Mouse (Mus musculus) splenic B cell, adult 2 months (primary cell): ENCODE data around the gene Nrg3.
"Not testable (repeated sequence)": the region's sequence is repeated elsewhere in the genome, so short reads cannot be mapped to it uniquely, and the experiment has no call there.

ENCODE experiments used
- DNase-seq: peaks from one replicate; pipeline ENCODE4 v3.0.0-alpha.2; 2011; ENCODE audit warnings: low read depth, low spot score
- H3K27me3 ChIP-seq: 2 replicates; pipeline ENCODE4 v1.6.1; 2012; ENCODE audit warnings: mild to moderate bottlenecking, low read length, moderate library complexity, mixed read lengths; ENCODE audit not compliant: control insufficient read depth, poor library complexity, insufficient read depth, severe bottlenecking
- H3K36me3 ChIP-seq: 2 replicates; pipeline ENCODE4 v1.6.1; 2012; ENCODE audit warnings: mild to moderate bottlenecking, low read length, moderate library complexity, mixed read lengths; ENCODE audit not compliant: control insufficient read depth, poor library complexity, insufficient read depth, severe bottlenecking

Nrg3 gene

DNA sequence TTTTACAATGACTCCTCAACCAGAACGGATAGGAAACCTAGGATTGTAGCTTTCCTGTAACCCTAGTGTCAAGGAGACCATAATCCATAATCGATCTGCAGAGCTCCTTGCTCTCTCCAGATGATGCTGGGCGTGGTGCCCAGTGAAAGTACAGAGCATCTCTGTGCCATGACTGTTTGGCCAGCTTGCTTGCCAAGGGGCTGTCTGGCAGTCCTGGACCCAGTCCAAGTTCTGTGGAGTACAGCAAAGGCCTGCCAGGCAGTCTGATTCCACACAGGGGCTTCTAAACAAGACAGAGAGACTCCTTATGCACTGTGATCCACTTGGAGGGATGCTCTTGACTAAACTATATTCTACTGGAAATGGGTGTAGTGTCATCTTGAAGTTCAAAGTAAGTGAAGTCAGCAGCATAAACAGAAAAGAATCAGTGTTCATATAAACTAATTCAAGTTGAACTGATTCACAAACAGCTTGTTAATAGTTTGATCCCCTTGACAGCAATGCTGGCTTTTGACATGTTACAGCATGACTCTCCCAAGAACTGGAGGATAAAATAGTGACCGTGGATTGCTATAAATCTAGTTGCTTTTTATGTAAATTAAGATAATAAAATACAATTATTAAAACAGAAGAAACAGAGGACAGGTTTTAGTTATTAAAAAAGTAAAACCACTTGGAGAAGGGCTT is 155.3 kb downstream of the Nrg3 start:
- Histone ChIP-seq H3K36me3 (no peaks in the 10 kb centered on the region), H3K27me3 (no peaks in the 10 kb centered on the region)
- DNase-seq: no peak

GRCm38 (mm10) chr14:39314111-39314510 is 158.8 kb downstream of the Nrg3 start:
- H3K27me3 ChIP-seq: no peaks in the 10 kb centered on the region
- no peaks in the 10 kb centered on the region for H3K36me3 ChIP-seq
- DNase-seq: no peak

GRCm38 (mm10) chr14:39265121-39265520 is 207.8 kb downstream of the Nrg3 start:
- Histone ChIP-seq H3K36me3 (no peaks in the 10 kb centered on the region), H3K27me3 (no peaks in the 10 kb centered on the region)
- no peak for DNase-seq

- Histone ChIP-seq H3K27me3 (no peaks in the 10 kb centered on the region), H3K36me3 (no peaks in the 10 kb centered on the region)
- no peak for DNase-seq
Observed at GRCm38 (mm10) chr14:39264422-39264821, 208.5 kb downstream of the Nrg3 start.

- H3K27me3 ChIP-seq: no peaks in the 10 kb centered on the region
- H3K36me3 ChIP-seq: no peaks in the 10 kb centered on the region
- DNase-seq: no peak
Observed at GRCm38 (mm10) chr14:39261016-39261415, 211.9 kb downstream of the Nrg3 start.

- Histone ChIP-seq H3K36me3 (no peaks in the 10 kb centered on the region), H3K27me3 (no peaks in the 10 kb centered on the region)
- DNase-seq: no peak
Observed at GRCm38 (mm10) chr14:39255391-39255790, 217.5 kb downstream of the Nrg3 start.

- Histone ChIP-seq H3K36me3 (no peaks in the 10 kb centered on the region), H3K27me3 (no peaks in the 10 kb centered on the region)
- no peak for DNase-seq
Observed at GRCm38 (mm10) chr14:39240267-39240666, 232.6 kb downstream of the Nrg3 start.

DNA sequence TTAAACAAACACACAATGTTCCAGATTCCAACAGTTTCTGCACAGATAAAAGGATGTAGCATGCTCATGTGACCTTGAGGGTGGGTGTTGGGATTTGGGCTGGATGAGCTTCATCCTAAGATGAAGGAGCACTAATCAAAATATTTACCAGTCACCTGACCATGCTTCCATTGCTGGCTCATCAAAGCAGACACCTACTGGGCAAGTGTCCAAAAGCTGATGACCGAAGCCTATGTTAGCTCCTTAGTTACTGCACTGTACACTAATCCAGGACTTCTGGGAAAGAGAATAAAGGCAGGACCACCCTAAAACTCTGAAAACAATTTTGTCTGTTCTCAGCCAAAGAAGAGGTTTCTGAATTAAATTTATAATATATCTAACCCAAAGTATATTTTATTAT is 261.4 kb downstream of the Nrg3 start:
- DNase-seq: no peak
- Histone ChIP-seq H3K36me3 (no peaks in the 10 kb centered on the region), H3K27me3 (no peaks in the 10 kb centered on the region)

GRCm38 (mm10) chr14:39191946-39192345 is 280.9 kb downstream of the Nrg3 start:
- no peaks in the 10 kb centered on the region for H3K36me3 ChIP-seq
- no peak for DNase-seq
- H3K27me3 ChIP-seq: no peaks in the 10 kb centered on the region

DNA sequence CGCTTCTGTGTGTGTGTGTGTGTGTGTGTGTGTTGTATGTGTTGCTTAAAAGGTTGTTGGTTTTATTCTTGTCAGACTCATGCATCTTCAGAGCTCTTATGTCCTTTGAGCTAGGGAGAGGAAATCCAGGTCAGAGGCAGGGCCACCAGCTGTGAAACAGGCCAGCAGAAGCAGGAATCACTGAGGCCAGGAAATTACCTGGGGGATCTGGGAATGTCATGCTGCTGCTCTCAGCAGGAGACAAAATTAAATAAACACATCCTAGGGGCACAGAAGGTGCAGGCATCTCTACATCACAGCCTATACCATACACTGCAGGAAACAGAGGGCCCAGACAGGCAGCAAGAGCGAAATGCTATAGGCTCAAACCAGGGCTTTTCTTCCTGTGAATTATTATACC is 299.2 kb downstream of the Nrg3 start:
- Histone ChIP-seq H3K27me3 (no peaks in the 10 kb centered on the region), H3K36me3 (no peaks in the 10 kb centered on the region)
- no peak for DNase-seq

- H3K36me3 ChIP-seq: no peaks in the 10 kb centered on the region
- DNase-seq: no peak
Observed at GRCm38 (mm10) chr14:39160140-39160539, 312.7 kb downstream of the Nrg3 start.

DNA sequence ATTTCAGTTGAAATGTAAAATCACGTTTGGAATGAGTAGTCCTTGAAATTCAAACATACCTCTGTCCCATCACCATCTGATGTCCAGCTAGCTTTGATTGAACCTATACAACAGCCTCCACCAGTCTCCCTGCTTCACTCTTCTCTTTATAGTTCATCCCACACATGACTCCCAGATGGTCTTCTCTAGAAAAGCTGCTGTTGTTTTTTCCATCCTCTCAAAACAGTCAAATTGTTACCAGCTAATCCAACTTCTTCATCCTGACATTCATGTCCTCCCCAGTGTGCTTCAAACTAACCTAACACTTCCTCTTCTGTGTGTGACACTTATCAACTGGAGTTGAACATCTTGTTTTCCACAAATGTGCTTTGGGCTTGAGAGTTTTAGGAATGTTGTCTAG is 317.4 kb downstream of the Nrg3 start:
- no peaks in the 10 kb centered on the region for H3K36me3 ChIP-seq
- no peaks in the 10 kb centered on the region for H3K27me3 ChIP-seq
- DNase-seq: no peak

More at GRCm38 (mm10) chr14:39160140-39160539, 312.7 kb downstream of the Nrg3 start:
- no peaks in the 10 kb centered on the region for H3K27me3 ChIP-seq

DNA sequence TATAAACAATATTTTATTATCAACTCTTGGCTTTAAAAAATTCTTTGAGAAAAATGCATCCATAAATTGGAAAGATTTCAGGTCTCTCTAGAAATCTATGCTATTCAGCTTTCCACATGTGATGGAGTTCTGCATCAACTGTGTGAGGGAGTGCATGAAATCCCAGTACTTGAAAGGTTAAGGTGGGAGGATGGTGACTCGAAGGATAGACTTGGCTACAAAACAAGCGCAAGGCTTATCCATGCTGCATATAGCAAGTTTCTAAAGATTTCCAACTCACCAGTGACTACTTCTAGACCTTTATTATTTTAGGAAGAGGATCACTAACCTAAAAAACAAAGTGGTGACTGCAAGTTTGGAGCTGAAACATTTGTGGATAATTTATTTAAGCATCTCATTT is 343.1 kb downstream of the Nrg3 start:
- Histone ChIP-seq H3K27me3 (no peaks in the 10 kb centered on the region), H3K36me3 (no peaks in the 10 kb centered on the region)
- DNase-seq: no peak

DNA sequence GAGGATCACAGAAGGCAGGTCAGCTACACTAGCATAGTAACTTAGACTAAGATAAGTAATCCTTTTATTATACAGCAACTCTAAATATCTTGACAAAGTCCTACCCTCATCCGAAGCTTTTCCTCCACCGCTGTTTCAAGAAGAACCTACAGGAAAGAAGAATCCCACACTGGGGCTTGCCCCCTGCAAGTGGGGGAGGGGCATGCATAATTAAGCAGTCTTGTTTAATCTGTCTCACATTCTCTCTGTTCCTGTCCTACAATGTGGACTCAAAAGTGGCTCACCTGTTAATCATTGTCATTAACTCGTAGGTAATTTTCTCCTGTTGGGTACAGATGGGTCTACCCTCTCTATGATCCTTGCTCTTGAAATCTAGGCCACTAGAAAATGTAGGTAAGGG is 354.9 kb downstream of the Nrg3 start:
- H3K27me3 ChIP-seq: no peaks in the 10 kb centered on the region
- no peak for DNase-seq
- H3K36me3 ChIP-seq: no peaks in the 10 kb centered on the region

DNA sequence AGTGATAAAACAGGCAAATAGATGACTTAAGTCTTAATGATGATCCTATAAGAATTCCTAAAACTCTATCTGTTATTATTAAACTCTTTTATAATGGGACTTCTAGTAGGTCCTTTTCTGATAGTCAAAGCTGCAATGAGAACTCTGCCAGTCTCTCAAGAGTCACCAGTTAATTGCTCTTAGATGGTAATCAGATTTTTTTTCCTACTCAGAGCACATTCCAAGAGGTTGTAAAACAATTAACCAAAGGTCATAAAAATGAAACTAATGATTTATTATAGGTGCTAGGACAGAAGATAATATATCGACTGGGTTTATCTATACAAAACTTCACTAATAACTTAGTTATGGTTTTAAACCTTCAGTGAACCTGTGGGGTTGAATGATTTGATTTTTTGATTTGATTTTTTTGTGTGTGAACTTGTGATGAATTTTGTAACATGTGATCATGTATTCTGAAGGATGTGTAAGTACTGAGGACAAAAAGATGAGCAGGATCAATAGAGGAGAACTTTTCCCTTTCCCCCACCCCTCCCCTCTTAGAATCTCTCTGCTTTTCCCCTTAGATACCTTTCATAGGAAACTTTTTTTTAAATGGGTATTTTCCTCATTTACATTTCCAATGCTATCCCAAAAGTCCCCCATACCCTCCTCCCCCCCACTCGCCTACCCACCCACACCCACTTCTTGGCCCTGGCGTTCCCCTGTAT is 356.2 kb downstream of the Nrg3 start:
- not testable (repeated sequence) for DNase-seq, H3K27me3 ChIP-seq, H3K36me3 ChIP-seq
